Mouse (Mus musculus): Measurements from ENCODE around the gene Atg101.

The Atg101 gene

GRCm38 (mm10) chr15:101255842-101256462 lies 28.1 kb upstream of the Atg101 start:
- no peak for DNase-seq (ENCODE audit: low spot score)

- no peak for DNase-seq (ENCODE audit: low spot score)
These were observed 27.4 kb upstream of the Atg101 start for GRCm38 (mm10) chr15:101256463-101257206.

- no peak for DNase-seq (ENCODE audit: low spot score)
These were observed 25.7 kb upstream of the Atg101 start for GRCm38 (mm10) chr15:101258420-101258819.

- DNase-seq (ENCODE audit: low spot score) = no peak
These were observed 24.1 kb upstream of the Atg101 start for GRCm38 (mm10) chr15:101259922-101260321.

GRCm38 (mm10) chr15:101260387-101260786 lies 23.7 kb upstream of the Atg101 start:
- DNase-seq (ENCODE audit: low spot score) = peak; percentile 83

GRCm38 (mm10) chr15:101260874-101261622 lies 23.0 kb upstream of the Atg101 start:
- no peak for DNase-seq (ENCODE audit: low spot score)

- no peak for DNase-seq (ENCODE audit: low spot score)
These were observed 21.6 kb upstream of the Atg101 start for GRCm38 (mm10) chr15:101262502-101262901.

- no peak for DNase-seq (ENCODE audit: low spot score)
These were observed 17.7 kb upstream of the Atg101 start for GRCm38 (mm10) chr15:101266132-101266963.

- DNase-seq (ENCODE audit: low spot score) = no peak
These were observed 16.7 kb upstream of the Atg101 start for GRCm38 (mm10) chr15:101267053-101268032.

- no peak for DNase-seq (ENCODE audit: low spot score)
These were observed 13.8 kb upstream of the Atg101 start for GRCm38 (mm10) chr15:101270101-101270820.

- no peak for DNase-seq (ENCODE audit: low spot score)
These were observed 13.0 kb upstream of the Atg101 start for GRCm38 (mm10) chr15:101271107-101271506.

GRCm38 (mm10) chr15:101271513-101271912 lies 12.6 kb upstream of the Atg101 start:
- no peak for DNase-seq (ENCODE audit: low spot score)

- no peak for DNase-seq (ENCODE audit: low spot score)
These were observed 9.7 kb upstream of the Atg101 start for GRCm38 (mm10) chr15:101274380-101274779.

GRCm38 (mm10) chr15:101277351-101277899 lies 6.6 kb upstream of the Atg101 start:
- no peak for DNase-seq (ENCODE audit: low spot score)

GRCm38 (mm10) chr15:101278589-101278988 lies 5.5 kb upstream of the Atg101 start:
- DNase-seq (ENCODE audit: low spot score) = no peak

- DNase-seq (ENCODE audit: low spot score) = no peak
These were observed 4.6 kb upstream of the Atg101 start for GRCm38 (mm10) chr15:101279430-101279999.

GRCm38 (mm10) chr15:101282471-101282870 lies 1.6 kb upstream of the Atg101 start:
- no peak for DNase-seq (ENCODE audit: low spot score)

- DNase-seq (ENCODE audit: low spot score) = peak; percentile 90
These were observed 725 bp upstream of the Atg101 start for GRCm38 (mm10) chr15:101283183-101283910.
